Mouse (Mus musculus): Measurements from ENCODE around the gene Aldh5a1.

DNA sequence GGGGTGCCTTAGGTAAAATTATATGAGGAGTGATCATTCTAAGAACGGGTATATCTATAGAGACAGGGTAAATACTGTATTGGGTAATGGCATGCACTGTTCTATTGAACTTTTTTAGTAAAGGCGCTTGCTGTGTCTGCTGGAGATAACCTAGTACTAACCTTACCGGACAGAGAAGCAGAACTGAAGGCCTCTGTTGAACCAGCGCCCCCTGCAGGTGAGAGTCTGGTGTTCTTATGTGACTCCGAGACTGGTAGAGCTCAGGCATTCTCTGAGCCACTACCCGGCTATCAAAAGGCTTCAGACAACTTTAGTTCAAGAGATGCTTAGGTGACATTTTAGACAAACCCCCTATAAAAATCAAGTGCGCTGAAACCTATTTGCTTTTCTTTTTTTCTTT, 74.9 kb downstream of the Aldh5a1 start:
- TF ChIP-seq CTCF (IDR thresholded peaks at IDR 0.05; ENCODE audit: extremely low read depth, insufficient read depth, insufficient read length, insufficient replicate concordance) (peak; percentile 45; the same call in 1 of the 2 replicates), POLR2A (IDR thresholded peaks at IDR 0.05; ENCODE audit: low read depth, low read length) (no peak)

Measured in spleen, adult 2 months (tissue).